Mouse (Mus musculus): ENCODE results near the gene Agfg1.

The Agfg1 gene

DNA sequence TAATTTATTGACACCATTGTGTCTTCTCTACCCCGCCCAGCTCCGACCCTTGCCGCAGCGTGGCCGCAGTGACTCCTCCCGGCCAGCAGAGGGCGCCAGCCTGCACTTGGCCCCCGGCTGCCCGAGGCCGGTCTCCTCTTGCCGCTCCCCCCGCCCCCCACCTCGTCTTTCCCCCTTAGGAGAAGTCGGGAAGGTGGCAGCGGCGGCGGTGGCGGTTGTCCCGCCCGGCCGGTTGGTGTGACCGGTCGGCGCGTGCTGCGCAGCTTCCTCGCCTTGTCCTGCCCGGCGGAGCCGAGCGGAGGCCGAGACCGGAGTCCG is at the start of gene Agfg1:
Agfg1 (plus strand) TSS at position 188 of the 318 bp plus-strand sequence.
- CTCF ChIA-PET, result no interaction called here

DNA sequence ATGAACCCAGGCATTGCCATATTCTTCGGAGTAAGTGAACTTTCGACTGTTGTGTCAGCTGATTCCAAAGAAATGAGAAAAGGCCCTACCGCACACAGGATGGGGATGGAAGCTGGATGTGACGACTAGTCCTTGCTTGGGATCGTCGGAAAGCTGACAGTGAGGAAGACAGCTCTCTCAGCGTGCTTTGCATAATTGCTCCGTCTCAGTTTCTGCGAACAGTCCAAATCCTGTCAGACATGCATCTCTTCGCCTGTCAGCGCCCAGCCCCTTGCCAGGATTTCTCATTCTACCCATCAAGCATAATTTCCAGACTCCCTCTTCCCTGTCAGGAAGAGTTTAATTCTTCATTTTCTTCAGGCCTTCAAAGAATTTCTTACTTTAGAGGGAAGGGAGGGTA is 48.2 kb upstream of the Agfg1 start:
- CTCF ChIA-PET, result no interaction called here

DNA sequence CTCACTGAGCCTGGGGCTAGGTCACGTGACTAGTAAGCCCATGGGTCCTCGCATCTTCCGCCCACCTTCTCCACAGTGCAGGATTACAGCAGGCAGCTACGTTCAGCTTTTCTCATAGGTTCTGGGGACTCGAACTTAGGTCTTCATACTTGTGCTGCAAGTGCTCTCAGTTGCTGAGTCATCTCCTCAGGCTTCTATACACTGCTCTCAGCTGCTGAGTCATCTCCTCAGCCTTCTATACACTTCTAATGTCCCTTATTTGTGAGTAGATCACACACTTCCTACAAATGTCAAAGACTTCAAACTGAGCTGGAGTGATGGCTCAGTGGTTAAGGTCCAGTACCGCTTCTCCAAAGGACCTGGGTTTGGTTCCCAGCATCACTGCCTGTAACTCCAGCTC is 47.0 kb upstream of the Agfg1 start:
- CTCF ChIA-PET, result no interaction called here

DNA sequence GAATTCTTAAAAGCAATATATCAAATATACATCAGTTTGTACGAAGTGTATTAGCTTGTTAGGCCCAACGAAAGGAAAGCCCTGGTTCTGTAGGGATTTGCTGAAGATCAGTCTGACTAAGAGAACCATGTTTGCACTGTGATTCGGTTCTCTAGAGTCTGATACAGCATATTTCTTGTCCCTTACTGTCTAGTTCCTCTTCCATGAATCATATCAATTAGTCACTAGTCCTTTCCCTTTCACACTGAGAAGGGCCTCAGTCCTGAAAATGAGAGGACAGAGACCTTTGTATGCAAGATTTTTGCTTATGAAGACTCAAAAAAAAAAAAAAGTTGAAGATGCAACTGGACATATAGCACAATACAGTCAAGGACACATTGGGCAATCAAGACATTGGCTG is 46.2 kb upstream of the Agfg1 start:
- CTCF ChIA-PET, result no interaction called here

- CTCF ChIA-PET, result no interaction called here
Observed at GRCm38 (mm10) chr1:82793986-82794385, 45.3 kb upstream of the Agfg1 start.

DNA sequence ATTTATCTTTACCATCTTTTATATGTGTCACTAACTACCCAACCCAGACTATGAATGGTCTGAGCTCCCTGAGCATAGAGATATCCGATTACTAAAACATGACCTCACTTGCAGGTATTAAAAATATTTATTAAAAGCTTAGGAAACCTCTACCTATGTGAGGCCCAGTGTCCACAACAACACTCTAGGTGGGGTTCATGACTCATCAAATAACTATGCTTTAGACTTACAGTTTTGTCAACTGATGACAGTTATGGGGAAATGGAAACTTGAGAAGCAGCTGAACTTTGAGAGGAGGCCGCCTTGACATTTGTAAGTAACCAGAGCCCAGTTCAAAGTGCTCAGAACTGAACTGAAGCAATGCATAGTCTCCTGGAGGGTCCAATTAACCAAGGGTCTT is 44.1 kb upstream of the Agfg1 start:
- CTCF ChIA-PET, result no interaction called here

DNA sequence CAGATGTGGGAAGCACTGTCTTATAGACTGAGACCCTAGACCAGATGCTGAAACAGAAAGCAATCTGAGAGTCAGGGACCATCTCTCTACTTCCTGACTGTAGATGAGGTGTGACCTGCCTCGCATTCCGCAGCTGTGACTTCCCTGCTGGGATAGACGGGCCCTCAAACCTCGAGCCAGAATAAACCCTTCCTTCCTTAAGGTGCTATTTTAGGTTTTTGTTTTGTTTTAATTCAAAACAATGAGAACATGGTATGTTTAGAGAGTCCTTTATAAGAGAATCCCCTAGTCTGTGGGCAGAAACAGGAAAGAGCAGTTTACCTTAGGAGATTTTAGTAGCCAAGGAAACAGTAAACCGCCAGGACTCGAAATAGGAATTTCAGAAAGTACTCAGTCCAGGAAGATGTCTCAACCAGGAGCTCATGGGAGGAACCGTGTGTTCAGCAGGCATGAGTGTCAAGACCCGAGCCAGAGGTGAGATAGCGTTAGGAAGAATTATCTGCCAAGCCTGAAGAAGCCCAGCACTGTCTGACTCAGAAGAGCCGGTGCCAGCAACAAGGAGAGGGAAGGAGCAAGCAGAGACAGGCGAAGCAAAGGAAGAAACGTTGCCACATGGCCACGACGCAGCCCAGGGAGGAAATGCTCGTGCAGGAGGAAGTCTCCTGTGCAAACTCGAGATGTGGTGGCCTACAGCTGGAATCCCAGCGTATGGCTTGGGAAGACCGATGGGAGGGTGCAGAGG is 43.4 kb upstream of the Agfg1 start:
- CTCF ChIA-PET, result no interaction called here

DNA sequence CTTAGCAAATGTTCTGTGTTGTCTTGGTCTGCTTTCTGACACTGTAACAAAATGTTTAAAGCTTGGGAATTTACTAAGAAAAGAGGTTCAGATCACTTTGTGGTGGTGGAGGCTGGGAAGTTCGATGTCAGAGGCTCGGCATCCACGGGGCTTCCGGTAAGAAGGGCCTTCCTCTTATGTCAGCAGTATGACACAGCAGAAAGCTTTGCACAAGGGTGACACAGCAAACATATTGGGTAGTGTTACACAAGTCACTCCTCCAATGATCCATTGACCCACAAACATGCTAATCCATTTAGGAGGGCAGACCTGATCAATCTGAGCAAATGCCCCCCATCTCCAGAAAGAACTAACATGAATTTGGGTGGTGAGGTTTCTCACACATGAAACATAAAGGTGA is 42.2 kb upstream of the Agfg1 start:
- CTCF ChIA-PET, result no interaction called here

- CTCF ChIA-PET, result no interaction called here
Observed at GRCm38 (mm10) chr1:82798304-82798703, 41.0 kb upstream of the Agfg1 start.

- CTCF ChIA-PET, result no interaction called here
Observed at GRCm38 (mm10) chr1:82798922-82799321, 40.4 kb upstream of the Agfg1 start.

DNA sequence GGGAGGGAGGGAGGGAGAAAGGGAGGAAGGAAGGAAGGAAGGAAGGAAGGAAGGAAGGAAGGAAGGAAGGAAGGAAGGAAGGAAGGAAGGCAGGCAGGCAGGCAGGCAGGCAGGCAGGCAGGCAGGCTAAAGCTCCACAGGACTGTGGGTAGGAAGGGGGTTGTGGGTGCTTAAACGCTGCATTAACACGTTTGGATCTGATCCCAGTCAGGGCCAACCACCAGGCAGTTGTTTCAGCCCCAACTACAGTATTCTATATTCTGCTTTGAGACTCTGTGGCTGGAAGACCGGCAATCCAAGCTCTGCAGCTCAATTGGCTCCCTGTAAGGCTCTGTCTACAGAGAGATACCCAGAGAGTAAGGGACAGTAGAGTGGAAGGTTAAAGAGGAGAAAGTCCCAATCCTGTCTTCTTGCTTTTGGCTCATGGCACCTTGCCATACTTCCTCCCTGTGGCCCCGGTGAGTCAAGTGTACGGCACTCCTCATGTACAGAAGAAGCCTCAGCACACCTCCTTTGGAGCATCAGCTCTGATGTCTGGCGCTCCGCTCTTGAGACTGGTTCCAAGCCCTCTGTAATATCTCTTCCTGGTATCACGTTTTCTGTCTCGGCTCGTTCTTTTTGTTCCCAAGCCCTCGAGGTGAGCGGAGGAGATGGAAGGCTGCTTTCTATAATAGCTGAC is 38.0 kb upstream of the Agfg1 start:
- CTCF ChIA-PET, result no interaction called here

DNA sequence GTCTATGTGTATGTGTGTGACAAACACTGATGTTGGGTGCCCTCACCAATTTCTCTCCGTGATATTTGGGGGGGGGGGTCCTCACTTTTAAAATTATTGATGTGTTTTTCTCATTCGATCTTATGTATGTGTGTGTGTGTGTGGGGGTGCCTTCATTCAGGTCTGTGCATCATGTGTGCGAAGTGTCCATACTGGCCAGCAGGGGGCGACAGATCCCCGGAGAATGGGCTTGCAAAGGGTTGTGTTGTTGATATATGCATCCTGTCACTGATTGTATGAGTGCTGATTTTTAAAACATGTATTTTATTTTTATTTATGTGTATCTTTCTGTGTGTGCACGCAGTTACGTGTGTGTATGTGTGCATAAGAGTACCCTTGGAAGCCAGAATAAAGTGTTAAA is 35.7 kb upstream of the Agfg1 start:
- CTCF ChIA-PET, result no interaction called here

DNA sequence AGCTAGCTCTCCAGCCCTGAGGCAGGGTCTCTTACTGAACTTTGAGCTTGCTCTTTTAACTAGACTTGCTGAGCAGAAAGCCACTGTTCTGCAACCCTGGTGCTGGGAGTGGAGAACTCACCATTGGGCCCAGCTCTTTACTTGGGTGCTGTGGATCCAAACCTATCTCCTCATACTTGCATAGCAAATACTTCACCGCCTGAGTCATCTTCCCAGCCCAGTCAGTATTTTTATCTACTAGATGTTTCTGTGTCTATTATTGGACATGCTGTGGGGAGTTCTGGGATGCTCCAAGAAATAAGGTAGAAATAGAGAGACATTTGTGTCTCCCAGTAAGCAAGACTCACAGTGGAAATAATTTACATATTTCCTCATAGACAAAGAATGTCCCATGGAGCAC is 35.2 kb upstream of the Agfg1 start:
- CTCF ChIA-PET, result no interaction called here

- CTCF ChIA-PET, result interaction anchor here (0.6 kb wide), 1 partner anchor 25 kb away, joined by 4 read pairs; no protein-coding TSS in a partner anchor
Observed at GRCm38 (mm10) chr1:82806391-82806790, 32.9 kb upstream of the Agfg1 start.

DNA sequence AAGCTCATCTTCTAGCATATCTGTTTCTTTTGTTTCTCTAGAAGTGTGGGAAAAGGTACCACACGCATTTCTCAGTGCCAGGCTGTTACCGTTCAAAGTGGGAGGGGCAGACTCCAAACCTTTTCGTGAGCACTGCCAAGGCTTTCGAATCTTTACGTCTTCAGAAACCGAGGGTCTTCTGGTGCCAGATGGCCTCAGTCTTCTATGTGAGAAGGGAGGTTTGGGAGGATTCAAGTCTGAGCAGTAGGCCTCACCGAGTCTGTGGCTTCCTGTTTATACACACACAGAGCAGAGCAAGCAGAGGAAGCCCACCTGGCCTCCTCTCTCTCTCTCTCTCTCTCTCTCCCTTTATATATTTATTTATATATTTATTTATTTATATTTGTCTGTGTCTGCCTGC is 32.1 kb upstream of the Agfg1 start:
- CTCF ChIA-PET, result no interaction called here

DNA sequence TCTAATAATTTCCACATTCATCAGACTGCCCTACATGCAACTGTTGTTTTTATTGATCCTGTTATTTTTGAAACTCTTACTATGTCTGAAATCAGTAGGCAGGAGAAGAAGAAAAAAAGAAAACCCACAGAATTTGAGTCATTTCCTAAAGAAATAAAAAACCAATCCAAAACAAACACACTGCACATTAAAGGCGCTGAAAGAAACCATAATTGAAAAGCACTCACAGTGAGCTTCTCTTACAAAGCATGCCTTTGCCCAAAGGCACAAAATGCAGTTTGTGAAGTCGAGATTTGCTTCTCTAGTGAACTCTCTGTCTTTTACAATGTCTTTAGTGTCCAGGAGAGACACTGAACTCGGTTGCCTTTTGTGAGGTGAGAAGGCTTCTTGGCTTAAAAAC is 30.7 kb upstream of the Agfg1 start:
- CTCF ChIA-PET, result interaction anchor here (0.6 kb wide), 1 partner anchor 39 kb away, joined by 3 read pairs; no protein-coding TSS in a partner anchor

GRCm38 (mm10) chr1:82811766-82812165 is 27.5 kb upstream of the Agfg1 start:
- CTCF ChIA-PET, result no interaction called here

DNA sequence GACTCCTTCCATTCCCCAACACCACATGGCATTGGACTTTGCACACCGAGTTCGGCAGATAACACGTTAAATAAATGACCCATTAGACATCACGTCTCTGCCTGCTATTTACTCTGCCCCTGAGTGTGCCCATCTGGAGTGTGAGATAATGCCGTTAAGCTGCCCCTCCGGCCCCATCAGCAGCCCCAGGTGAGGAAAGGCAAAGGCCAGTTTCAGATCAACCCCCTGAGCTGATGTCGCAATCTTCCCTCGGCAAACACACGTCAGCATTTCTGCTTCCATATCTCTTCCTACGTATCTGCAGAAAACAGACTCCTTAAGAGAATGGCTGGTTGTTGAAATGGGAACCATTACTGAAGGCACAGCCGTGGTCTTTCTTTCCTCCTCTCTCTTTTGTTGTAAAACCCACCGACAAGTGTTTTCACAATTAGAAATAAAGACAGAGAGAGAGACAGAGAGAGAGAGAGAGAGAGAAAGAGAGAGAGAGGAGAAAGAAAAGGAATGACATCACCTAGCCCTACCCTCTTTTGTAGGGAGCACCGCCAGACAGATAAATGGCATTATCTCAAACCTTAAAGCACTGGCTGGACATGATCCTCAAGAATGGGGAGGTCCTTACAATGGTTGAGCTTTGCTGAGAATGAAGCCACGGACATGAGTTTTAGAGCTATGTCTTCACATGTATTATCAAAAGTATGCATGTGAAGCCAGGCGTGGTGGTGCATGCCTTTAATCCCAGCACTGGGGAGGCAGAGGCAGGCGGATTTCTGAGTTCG is 23.2 kb upstream of the Agfg1 start:
- CTCF ChIA-PET, result interaction anchor here (1.0 kb wide), 1 partner anchor 28 kb away, joined by 3 read pairs; no protein-coding TSS in a partner anchor

DNA sequence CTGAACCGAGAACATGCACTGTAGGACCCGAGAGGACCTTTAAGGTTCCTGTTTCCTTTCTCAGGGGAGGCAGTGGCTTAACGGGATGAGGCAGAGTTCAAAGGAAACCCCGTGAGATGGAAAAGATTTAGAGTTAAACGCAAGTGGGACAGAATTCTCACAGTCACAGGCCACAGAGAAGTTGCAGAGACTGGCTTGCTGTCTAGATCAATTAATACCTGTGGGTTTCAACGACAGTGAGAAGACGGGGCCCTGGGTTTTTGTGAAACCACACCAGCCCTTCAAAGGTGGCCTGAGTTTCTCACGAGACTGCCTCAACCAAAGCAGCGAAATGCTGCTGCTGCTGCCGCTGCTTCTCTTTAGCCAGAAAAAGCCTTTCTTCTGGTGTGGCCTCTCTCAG is 19.9 kb upstream of the Agfg1 start:
- CTCF ChIA-PET, result no interaction called here

GRCm38 (mm10) chr1:82820179-82820578 is 19.1 kb upstream of the Agfg1 start:
- CTCF ChIA-PET, result no interaction called here

- CTCF ChIA-PET, result no interaction called here
Observed at GRCm38 (mm10) chr1:82820626-82821186, 18.6 kb upstream of the Agfg1 start.

DNA sequence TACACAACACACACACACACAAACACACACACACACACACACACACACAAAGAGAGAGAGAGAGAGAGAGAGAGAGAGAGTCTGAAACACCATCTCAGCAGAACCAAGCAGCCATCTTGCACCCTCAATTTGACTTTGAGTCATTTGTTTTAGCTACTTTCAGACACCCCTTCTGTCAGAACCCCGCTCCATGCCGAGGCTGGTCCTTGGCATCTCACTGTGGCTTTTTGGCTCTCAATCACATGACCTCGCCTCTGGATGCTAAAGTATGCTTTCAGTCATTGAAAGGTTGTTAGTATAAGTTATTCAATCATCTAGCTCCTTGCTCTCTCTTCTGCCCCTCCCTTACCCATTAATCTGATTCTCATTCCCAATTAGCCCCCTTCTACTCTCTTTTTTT is 17.4 kb upstream of the Agfg1 start:
- CTCF ChIA-PET, result no interaction called here

DNA sequence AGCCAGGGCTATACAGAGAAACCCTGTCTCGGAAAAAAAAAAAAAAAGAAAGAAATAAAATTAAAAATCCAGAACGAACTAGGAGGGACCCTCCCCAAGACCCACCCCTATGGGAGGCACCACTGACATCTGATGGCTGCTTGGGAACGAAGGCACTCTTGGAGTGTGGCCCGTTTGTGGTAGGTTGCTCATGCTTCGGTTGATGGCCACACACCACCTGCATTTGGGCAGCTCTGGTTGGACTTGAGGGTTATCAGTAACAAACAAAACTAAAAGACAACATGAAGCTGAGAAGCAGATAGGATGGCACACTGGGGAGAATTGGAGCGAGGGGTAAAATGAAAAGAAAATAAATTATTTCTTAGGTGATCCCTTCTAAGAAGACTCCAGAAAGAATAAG is 15.1 kb upstream of the Agfg1 start:
- CTCF ChIA-PET, result no interaction called here
